Mouse (Mus musculus): ENCODE results near the gene Fiz1. TPM values are rescaled to one million over a fixed set of nuclear protein-coding genes. Genes with fewer than 3 reads are reported as not detected.

Gene Fiz1
- polyA plus RNA-seq (2017; shearing (Covaris generic)) = 10 to 100 TPM in 1 of 3 experiments, 1 to 10 TPM in 2; 7.2 to 15.1 (median 7.9) TPM

GRCm38 (mm10) chr7:5014251-5015117, at the start of gene Fiz1, which contains the start of gene Zfp524:
Gene Fiz1 (minus strand): TSS chr7:5014697.
Gene Zfp524 (plus strand): TSS chr7:5014415.
- ATAC-seq = peak; percentile 74

- peak; percentile 7 for ATAC-seq
Measured at GRCm38 (mm10) chr7:5062360-5063001, 48.0 kb upstream of the Fiz1 start.

- ATAC-seq = peak; percentile 29
Measured at GRCm38 (mm10) chr7:5061774-5062359, 47.4 kb upstream of the Fiz1 start, which contains the start of gene U2af2. Gene U2af2 (plus strand): TSS chr7:5062143.

GRCm38 (mm10) chr7:5060944-5061773, 46.7 kb upstream of the Fiz1 start:
- peak; percentile 78 for ATAC-seq

- ATAC-seq = no peak
Measured at GRCm38 (mm10) chr7:5060239-5060731, 45.8 kb upstream of the Fiz1 start.

- no peak for ATAC-seq
Measured at GRCm38 (mm10) chr7:5059421-5059820, 44.9 kb upstream of the Fiz1 start.

- ATAC-seq = no peak
Measured at GRCm38 (mm10) chr7:5058631-5059030, 44.1 kb upstream of the Fiz1 start.

GRCm38 (mm10) chr7:5057804-5058203, 43.3 kb upstream of the Fiz1 start:
- no peak for ATAC-seq

GRCm38 (mm10) chr7:5057381-5057780, 42.9 kb upstream of the Fiz1 start:
- no peak for ATAC-seq

GRCm38 (mm10) chr7:5056651-5057263, 42.3 kb upstream of the Fiz1 start:
- no peak for ATAC-seq

GRCm38 (mm10) chr7:5053456-5054179, 39.1 kb upstream of the Fiz1 start:
- ATAC-seq = no peak

- ATAC-seq = no peak
Measured at GRCm38 (mm10) chr7:5052931-5053343, 38.4 kb upstream of the Fiz1 start.

GRCm38 (mm10) chr7:5052438-5052837, 37.9 kb upstream of the Fiz1 start:
- ATAC-seq = peak; percentile 27

- ATAC-seq = peak; percentile 64
Measured at GRCm38 (mm10) chr7:5051193-5052192, 37.0 kb upstream of the Fiz1 start, which contains the start of gene Zfp580. Gene Zfp580 (plus strand): TSS chr7:5051538.

GRCm38 (mm10) chr7:5047313-5047712, 32.8 kb upstream of the Fiz1 start:
- peak; percentile 57 for ATAC-seq

- no peak for ATAC-seq
Measured at GRCm38 (mm10) chr7:5046112-5046511, 31.6 kb upstream of the Fiz1 start.

- ATAC-seq = no peak
Measured at GRCm38 (mm10) chr7:5044981-5045380, 30.5 kb upstream of the Fiz1 start.

- ATAC-seq = no peak
Measured at GRCm38 (mm10) chr7:5038940-5039339, 24.4 kb upstream of the Fiz1 start.

GRCm38 (mm10) chr7:5038109-5038732, 23.7 kb upstream of the Fiz1 start, which contains the start of gene Zfp784:
Gene Zfp784 (minus strand): TSS chr7:5038446.
- peak; percentile 96 for ATAC-seq
